Mouse (Mus musculus) macrophage (primary cell): ENCODE data around the gene Hes1. TPM values are rescaled to one million over a fixed set of nuclear protein-coding genes. Genes with fewer than 3 reads are reported as not detected.
"Not testable (repeated sequence)": the region's sequence is repeated elsewhere in the genome, so short reads cannot be mapped to it uniquely, and the experiment has no call there.

ENCODE experiments used
- H3K27ac ChIP-seq: fragments of 350-480 bp; formaldehyde crosslinking; 2 replicates; pipeline ENCODE4 v1.9.0; 2021
- H3K36me3 ChIP-seq: fragments of 350-480 bp; formaldehyde crosslinking; 2 replicates; pipeline ENCODE4 v1.9.0; 2021; ENCODE audit errors: inconsistent target
- H3K4me3 ChIP-seq: fragments of 350-480 bp; formaldehyde crosslinking; 2 replicates; pipeline ENCODE4 v1.9.0; 2021; ENCODE audit errors: inconsistent target
- H3K79me2 ChIP-seq: fragments of 350-480 bp; formaldehyde crosslinking; 2 replicates; pipeline ENCODE4 v1.9.0; 2021; ENCODE audit errors: inconsistent target
- WGBS: methylation state at CpG from one replicate; pipeline ENCODE4 v1.1.7; 2026; ENCODE audit warnings: inconsistent platforms; ENCODE audit not compliant: missing documents; 5-methylcytosine and 5-hydroxymethylcytosine counted together
- polyA plus RNA-seq: library from polyadenylated mRNA; stranded (reverse); fragments of 250-400 nt; gene quantifications from 3 replicates; pipeline ENCODE4 v1.2.4, GENCODE M21; 2018; ENCODE audit warnings: inconsistent platforms

The Hes1 gene
- polyA plus RNA-seq, 1 experiment from 2014 or later, result not detected

DNA sequence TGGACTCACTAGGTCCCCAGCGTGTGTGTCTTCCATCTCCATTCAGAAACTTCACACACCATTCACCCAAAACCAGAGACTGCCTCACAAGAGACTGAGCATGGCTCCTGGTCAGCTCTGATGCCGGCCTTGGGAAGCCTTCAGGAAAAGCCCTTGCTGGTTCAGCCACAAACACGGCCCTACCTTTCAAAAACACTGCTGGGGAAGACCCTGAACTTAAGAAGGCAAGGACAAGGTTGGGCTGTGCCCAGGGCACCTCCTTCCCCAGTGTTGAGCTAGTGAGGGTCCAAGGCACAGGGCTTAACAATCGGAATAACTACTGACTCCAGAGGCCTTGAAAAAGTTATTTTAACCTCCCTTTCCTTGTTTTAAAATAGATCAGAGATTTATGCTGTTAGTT, 17.3 kb downstream of the Hes1 start:
- Histone ChIP-seq H3K27ac (no peak overlapping the region), H3K4me3 (no peak overlapping the region), H3K79me2 (no peaks in the 10 kb centered on the region), H3K36me3 (no peaks in the 10 kb centered on the region)
- WGBS, result 84% methylated on average over 4 of the region's 4 CpGs

DNA sequence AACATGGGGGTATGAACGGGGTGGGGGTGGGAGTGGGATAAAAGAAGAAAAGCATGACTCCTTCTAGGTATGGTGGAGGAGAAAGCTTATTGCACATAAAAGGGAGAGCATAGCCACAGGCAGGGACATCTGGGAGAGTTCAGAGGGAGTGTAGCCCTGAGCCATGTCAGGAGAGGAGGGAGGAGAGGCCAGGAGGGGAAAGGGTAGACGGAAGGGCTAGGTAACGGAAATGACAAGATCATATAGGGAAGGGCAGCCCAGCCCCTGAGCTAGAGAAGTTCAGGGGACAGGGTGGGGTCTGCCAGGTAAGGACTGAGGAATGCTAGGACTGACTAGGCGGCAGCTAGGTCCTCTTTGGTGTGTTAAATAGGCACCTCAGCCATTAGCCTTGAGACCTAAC, 17.8 kb downstream of the Hes1 start:
- no peak overlapping the region for H3K4me3 ChIP-seq
- H3K27ac ChIP-seq, result no peak overlapping the region
- no peaks in the 10 kb centered on the region for H3K79me2 ChIP-seq
- no peaks in the 10 kb centered on the region for H3K36me3 ChIP-seq
- 97% methylated on average over 4 of the region's 4 CpGs for WGBS

DNA sequence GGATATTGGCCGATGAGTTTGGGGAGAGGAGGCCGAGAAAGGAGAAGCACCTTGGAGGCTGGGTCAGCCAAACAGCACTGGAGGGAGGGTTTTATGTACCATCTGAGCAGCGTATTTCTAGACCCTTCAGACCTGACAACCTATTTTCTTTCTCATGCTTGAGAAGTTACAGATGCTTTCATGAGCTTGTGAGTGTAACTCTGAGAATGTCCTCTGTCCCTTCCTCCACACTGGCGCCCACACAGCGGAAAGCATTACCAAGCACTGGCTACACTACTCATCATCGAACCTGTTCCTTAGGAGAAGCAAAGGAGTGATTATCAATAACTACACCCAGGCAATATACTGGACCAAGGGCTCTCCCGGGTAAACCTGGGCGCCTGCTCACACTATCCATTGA, 18.8 kb downstream of the Hes1 start:
- WGBS, result 96% methylated on average over 8 of the region's 8 CpGs
- Histone ChIP-seq H3K27ac (no peak overlapping the region), H3K36me3 (no peaks in the 10 kb centered on the region), H3K79me2 (no peaks in the 10 kb centered on the region), H3K4me3 (no peak overlapping the region)

DNA sequence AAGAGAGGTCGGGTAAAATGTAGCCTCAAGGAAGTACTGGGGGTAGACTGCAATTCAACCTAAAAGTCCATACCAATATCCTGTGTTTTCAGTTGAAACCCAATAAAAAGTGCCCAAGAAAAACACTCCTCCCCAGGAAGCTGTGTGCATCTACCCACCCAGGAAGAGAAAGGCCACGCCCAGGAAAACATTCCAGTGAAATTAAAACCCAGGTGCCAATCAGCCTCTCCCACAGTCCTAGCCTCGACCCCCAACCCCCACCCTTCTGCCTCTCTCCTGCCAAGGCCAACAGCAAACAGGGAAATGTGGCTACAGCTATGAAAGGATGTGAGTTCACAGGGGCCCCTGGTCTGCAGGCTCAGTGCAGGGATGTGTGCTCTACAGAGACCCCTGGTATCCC, 19.4 kb downstream of the Hes1 start:
- no peak overlapping the region for H3K4me3 ChIP-seq
- 62% methylated on average over 3 of the region's 3 CpGs for WGBS
- no peak overlapping the region for H3K27ac ChIP-seq
- H3K36me3 ChIP-seq, result no peaks in the 10 kb centered on the region
- H3K79me2 ChIP-seq, result no peaks in the 10 kb centered on the region

DNA sequence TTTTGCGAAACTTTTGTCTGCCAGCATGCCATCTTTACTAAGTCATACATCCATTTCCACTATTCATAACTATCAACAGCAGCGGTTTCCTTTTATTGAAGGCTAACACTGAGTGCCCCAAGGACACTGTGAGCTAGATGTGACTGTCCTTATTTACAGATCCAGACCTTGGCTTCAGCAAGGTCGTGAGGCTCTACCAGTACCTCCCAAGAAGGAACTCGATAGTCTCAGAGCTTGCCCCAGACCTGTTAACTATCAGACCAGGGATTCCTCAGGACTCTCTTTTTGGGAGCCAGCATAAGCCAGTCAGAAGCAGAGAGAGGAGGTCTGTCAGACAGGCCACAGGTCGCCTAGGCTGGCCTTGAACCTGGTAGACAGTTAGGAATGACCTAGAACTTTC, 24.5 kb downstream of the Hes1 start:
- Histone ChIP-seq H3K4me3 (no peak overlapping the region), H3K79me2 (no peaks in the 10 kb centered on the region), H3K36me3 (no peaks in the 10 kb centered on the region), H3K27ac (no peak overlapping the region)
- WGBS, result 95% methylated on average over 5 of the region's 5 CpGs

DNA sequence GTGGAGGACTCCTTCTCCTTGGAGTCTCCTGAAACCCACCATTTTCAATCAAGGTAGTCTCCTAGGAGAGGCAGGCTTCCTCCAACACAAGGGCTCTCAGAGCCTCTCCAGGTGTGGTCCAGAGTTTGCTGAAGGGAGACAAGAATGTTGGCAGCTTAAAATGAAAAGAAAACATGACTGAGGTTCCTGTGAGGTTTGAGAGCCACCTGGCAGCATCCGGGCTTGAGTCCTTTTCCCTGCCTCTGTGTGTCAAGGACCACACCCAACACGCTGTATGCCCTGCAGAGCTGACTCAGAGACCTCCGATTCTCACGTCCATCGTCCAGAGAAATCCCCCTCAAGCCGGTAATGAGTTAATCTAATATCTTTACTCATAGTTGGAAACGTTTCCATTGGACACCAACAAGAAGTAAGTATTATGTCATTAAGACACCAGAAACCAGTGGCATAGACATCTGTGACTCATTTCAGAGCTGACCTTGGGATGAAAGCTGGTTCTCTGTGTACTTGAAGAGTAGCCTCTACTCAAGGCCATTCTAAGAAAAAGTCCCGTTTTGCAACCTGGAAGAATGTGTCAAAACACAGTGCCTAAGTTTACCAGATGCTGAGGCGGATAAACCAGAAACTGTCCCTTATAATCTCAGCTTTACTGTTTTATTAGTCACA, 26.1 kb downstream of the Hes1 start:
- Histone ChIP-seq H3K79me2 (no peaks in the 10 kb centered on the region), H3K27ac (no peak overlapping the region)
- WGBS, result 92% methylated on average over 9 of the region's 9 CpGs

DNA sequence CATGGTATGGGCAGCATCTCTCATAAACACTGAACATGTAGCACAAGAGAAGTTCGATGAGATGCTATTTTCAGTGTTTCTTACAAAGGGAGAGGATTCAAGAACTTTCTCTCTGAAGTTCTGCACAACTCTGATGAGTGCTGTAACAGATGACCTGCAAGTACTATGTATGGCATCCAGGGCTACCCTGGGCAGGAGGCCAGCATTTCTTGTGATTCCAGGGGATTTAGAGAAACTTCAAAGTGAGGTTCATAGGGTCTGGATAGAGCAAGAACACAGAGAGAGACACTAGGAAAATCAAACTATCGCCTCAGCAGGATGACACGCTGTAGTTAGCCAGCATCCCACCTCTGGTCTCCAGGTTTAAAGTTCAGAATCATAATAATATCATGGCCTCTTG, 31.9 kb downstream of the Hes1 start:
- H3K27ac ChIP-seq, result no peak overlapping the region
- H3K79me2 ChIP-seq, result no peaks in the 10 kb centered on the region
- 93% methylated on average over 3 of the region's 3 CpGs for WGBS
- no peaks in the 10 kb centered on the region for H3K36me3 ChIP-seq
- H3K4me3 ChIP-seq, result no peak overlapping the region

More for the DNA sequence above, 26.1 kb downstream of the Hes1 start:
- Histone ChIP-seq H3K36me3 (no peaks in the 10 kb centered on the region), H3K4me3 (no peak overlapping the region)

DNA sequence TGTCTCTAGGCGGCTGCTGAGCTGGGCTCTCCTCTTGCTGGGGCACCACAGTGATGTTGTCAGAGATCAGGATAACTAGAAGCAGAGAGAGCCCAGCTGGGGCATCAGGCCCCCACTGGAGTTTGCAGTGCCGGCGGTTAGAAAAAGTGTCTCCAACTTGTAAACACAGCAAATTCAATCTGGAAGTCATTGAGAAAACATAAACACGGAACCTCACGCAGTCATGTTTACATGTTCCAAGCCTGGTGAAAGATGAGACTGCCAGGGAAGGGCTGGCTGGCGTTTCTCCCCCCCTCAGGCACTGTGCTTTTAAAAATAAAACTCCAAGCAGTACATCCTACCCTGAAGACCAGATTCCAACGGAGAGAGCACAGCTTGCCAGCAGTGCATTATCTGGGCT, 32.3 kb downstream of the Hes1 start:
- Histone ChIP-seq H3K4me3 (no peak overlapping the region), H3K27ac (no peak overlapping the region)
- 84% methylated on average over 7 of the region's 7 CpGs for WGBS

DNA sequence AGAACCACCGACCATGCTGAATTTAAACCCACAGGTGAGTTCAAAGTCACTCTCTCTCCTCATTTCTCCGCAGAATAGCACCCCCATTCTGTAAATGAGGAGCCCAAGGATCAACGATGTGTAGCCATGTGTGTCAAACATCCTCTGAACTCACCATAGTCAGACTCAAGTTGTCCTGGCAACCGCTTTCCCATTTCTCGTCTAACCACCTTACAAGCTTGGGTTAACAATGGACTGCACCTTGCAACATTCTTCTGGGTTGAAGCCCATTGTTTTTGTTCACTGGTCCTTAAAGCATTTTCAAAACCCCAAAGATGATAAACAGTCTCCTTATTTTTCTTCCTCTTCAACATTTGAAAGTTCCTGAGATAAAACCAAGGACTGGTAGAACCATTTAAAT, 34.9 kb downstream of the Hes1 start:
- Histone ChIP-seq H3K36me3 (no peaks in the 10 kb centered on the region), H3K79me2 (no peaks in the 10 kb centered on the region), H3K4me3 (no peak overlapping the region), H3K27ac (no peak overlapping the region)
- WGBS, result 85% methylated on average over 5 of the region's 5 CpGs

More for the DNA sequence above, 32.3 kb downstream of the Hes1 start:
- Histone ChIP-seq H3K79me2 (no peaks in the 10 kb centered on the region), H3K36me3 (no peaks in the 10 kb centered on the region)

DNA sequence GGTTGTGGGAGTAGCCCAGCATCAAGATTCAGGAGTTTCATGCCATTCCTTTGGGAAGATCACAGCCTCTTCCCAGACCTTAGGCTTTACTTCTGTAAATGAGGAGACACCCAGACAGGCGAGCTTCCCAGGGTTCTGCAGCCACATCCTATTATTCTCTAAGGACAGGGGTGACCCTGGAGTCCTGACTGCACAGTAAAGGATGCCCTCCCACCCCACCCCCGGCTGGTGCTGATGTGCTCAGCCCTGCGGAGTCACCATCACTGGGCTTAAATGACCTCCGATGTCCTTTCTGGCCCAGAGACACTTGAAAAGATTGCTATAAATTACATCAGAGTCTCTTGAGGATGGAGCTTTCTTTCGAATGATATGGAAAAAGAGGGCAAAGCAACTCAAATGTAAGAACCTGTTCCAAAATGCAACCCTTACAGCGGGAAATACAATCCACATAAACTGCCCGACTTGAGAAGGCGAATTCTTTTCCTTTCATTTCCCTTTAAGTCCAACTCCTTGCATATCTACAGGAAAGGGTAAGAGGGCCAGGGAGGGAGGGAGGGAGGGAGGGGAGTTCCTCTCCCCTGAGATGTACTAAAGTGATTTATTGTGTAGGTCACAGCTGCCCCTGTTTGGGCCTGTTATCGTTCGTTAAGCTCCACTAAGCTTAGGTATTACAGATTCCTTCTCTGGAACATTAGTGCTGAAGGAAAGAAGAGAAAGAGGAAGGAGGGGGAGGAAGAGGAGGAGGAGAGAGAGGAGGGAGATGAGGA, 38.1 kb downstream of the Hes1 start:
- H3K4me3 ChIP-seq, result no peak overlapping the region
- H3K36me3 ChIP-seq, result no peaks in the 10 kb centered on the region
- no peaks in the 10 kb centered on the region for H3K79me2 ChIP-seq
- WGBS, result 38% methylated on average over 10 of the region's 10 CpGs
- no peak overlapping the region for H3K27ac ChIP-seq

DNA sequence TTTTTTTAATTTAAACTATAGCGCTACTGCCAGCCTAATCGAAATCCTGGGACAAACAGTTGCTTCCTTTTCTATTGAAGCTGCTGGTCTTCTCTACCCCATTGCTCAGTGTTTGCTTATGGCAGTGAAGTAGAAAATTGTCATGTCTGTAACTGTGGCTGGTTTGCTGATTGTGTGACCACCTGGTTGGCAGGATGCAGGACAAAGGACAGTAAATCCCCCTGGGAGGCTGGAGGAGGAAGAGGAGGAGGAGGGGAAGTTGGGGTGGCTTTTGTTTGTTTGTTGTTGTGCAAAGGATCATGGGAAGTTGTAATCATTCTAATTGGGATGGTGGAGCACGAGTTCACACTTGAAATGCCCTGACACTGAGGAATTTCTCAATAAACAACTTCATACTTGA, 38.8 kb downstream of the Hes1 start:
- no peaks in the 10 kb centered on the region for H3K36me3 ChIP-seq
- WGBS, result 14% methylated on average over 3 of the region's 3 CpGs
- H3K27ac ChIP-seq, result no peak overlapping the region
- no peak overlapping the region for H3K4me3 ChIP-seq
- H3K79me2 ChIP-seq, result no peaks in the 10 kb centered on the region

DNA sequence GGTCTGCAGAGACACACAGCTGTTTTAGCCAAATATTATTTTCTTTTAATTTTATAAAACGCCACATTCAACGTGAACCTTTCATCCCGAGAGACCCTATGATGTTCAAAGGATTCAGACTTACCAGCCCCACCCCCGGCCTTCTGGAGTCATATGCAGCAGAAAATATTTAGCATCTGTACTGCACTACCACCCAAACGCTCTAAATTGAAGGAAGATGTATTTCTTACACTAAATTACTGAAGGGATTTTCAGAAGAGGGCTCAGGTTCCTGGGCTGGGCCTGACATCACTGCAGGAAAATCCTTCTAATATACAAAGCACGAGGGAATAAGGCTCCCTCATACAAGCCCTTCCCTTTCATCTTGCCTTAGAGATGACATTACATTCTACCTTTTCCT, 39.3 kb downstream of the Hes1 start:
- H3K79me2 ChIP-seq, result no peaks in the 10 kb centered on the region
- H3K36me3 ChIP-seq, result no peaks in the 10 kb centered on the region
- no peak overlapping the region for H3K27ac ChIP-seq
- WGBS, result 80% methylated on average over 6 of the region's 6 CpGs
- H3K4me3 ChIP-seq, result no peak overlapping the region

DNA sequence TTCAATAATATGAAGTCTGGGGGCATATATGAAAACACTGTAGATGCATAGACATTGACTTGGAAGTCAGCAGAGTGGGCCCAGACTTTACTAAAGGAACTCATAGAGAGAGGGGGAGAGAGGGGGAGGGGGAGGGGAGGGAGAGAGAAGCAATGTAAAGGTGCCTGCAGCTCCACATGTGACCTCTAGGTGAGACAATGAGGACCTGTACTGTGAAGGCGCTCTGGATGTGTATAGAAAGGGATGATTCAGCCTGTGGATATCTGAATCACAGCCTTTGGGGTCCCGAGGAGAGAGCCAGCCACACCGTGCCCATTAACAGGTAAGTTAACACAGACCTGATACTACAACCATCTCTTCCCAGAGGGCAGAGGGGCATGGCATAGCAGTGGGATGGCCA, 40.2 kb downstream of the Hes1 start:
- H3K4me3 ChIP-seq, result no peak overlapping the region
- no peaks in the 10 kb centered on the region for H3K36me3 ChIP-seq
- WGBS, result 96% methylated on average over 3 of the region's 3 CpGs
- no peaks in the 10 kb centered on the region for H3K79me2 ChIP-seq
- no peak overlapping the region for H3K27ac ChIP-seq

DNA sequence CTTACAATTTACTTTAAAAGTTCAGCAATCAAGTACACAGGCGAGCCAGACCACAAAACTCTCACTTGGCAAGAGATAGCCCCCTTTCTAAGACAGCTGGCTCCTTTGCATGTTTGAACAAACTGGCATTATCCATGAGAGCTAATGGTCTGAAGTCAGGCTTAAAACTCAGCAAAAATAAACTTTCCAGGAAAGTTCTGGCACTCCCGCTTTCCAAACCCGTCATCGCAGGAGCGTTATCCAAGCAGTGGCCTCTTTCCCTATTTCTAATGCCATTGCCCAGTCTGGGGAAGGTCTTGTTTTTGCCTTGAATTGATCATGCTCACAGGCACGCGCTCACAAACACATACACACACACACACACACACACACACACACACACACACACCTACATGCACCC, 41.3 kb downstream of the Hes1 start:
- H3K4me3 ChIP-seq, result no peak overlapping the region
- H3K36me3 ChIP-seq, result no peaks in the 10 kb centered on the region
- WGBS, result 95% methylated on average over 7 of the region's 7 CpGs
- H3K27ac ChIP-seq, result no peak overlapping the region
- H3K79me2 ChIP-seq, result no peaks in the 10 kb centered on the region

DNA sequence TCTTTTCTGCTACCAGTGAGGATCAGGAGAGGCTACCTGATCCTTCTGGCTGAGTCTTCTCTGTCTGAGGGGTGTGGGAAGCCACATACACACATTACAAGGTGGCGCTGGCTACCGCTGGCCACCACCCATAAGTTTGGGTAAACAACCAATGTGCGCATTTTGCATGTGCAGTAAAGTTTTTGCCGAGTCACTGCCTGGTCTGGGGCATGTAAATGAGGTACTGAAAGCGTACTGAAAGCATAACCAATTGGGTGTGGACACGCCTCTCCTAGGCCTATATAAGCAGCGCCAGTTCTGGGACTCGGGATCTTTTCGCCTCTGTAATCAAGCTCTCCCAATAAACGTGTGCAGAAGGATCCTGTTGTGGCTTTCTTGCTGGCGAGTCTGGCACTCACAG, 44.0 kb downstream of the Hes1 start:
- WGBS, result 85% methylated on average over 11 of the region's 11 CpGs
- not testable (repeated sequence) for H3K4me3 ChIP-seq, H3K36me3 ChIP-seq, H3K27ac ChIP-seq, H3K79me2 ChIP-seq
